Mouse (Mus musculus) G1E (cell line): ENCODE results near the gene Kcnk5. TPM values are rescaled to one million over a fixed set of nuclear protein-coding genes. Genes with fewer than 3 reads are reported as not detected.

Experiments
- ATAC-seq: 2 replicates; pipeline ENCODE4 v1.8.0; 2016; ENCODE audit warnings: mild to moderate bottlenecking; ENCODE audit not compliant: insufficient number of reproducible peaks, poor library complexity, low FRiP score, severe bottlenecking; ENCODE audit errors: extremely low read depth
- DNase-seq: peaks from one replicate; pipeline ENCODE4 v3.0.0; 2012; ENCODE audit warnings: low spot score
- H3K27me3 ChIP-seq: 2 replicates; pipeline ENCODE4 v1.6.1; 2012; ENCODE audit warnings: mild to moderate bottlenecking, low read length, inconsistent platforms; ENCODE audit not compliant: insufficient read depth
- H3K36me3 ChIP-seq: replicated peaks from 2 replicates; pipeline ENCODE3; 2012; ENCODE audit warnings: mild to moderate bottlenecking, inconsistent platforms
- H3K4me1 ChIP-seq: 2 replicates; pipeline ENCODE4 v1.6.1; 2012; ENCODE audit warnings: low read depth, low read length, inconsistent platforms, mixed read lengths; ENCODE audit not compliant: insufficient read depth
- H3K4me3 ChIP-seq: 2 replicates; pipeline ENCODE4 v1.5.1; 2012; ENCODE audit warnings: low read depth, mild to moderate bottlenecking, inconsistent platforms, low read length, moderate library complexity, mixed read lengths
- H3K9me3 ChIP-seq: replicated peaks from 2 replicates; pipeline ENCODE4 v1.6.1; 2012; ENCODE audit warnings: inconsistent platforms
- CTCF ChIP-seq: IDR thresholded peaks from 2 replicates; pipeline ENCODE4 v1.5.1; 2012; ENCODE audit warnings: low read depth, low read length, inconsistent platforms, mixed read lengths
- GATA1 ChIP-seq: IDR thresholded peaks from 2 replicates; pipeline ENCODE4 v1.6.1; 2012; ENCODE audit warnings: borderline replicate concordance, low read length, inconsistent platforms, mixed read lengths
- GATA2 ChIP-seq: IDR thresholded peaks from 2 replicates; pipeline ENCODE4 v1.6.1; 2012; ENCODE audit warnings: low read depth, low read length, inconsistent platforms, borderline replicate concordance
- POLR2AphosphoS5 ChIP-seq: IDR thresholded peaks from 2 replicates; pipeline ENCODE4 v1.6.1; 2012; ENCODE audit warnings: low read depth, low read length, inconsistent platforms; ENCODE audit not compliant: insufficient replicate concordance
- TAL1 ChIP-seq: conservative IDR thresholded peaks from 2 replicates; pipeline ENCODE4 v1.6.1; 2012; ENCODE audit warnings: low read depth, low read length, inconsistent platforms, mixed read lengths
- polyA plus RNA-seq: library from polyadenylated mRNA; stranded (reverse); fragments of >175 nt; gene quantifications from 2 replicates; pipeline ENCODE4 v1.2.3, GENCODE M21; 2012
- total RNA-seq, 2 experiments: library from RNA; stranded (forward) in 1 of 2; stranded (reverse) in 1 of 2; fragments of 200-1000 nt in 1 of 2; fragments of >200 nt in 1 of 2; fragmentation: Nextera tagmentation in 1 of 2; gene quantifications; 2 replicates each; pipeline ENCODE4 v1.2.3; 2014 to 2017

Gene Kcnk5
- total and polyA plus RNA-seq, 3 experiments = 5.0 to 12.5 (median 7.5) TPM

DNA sequence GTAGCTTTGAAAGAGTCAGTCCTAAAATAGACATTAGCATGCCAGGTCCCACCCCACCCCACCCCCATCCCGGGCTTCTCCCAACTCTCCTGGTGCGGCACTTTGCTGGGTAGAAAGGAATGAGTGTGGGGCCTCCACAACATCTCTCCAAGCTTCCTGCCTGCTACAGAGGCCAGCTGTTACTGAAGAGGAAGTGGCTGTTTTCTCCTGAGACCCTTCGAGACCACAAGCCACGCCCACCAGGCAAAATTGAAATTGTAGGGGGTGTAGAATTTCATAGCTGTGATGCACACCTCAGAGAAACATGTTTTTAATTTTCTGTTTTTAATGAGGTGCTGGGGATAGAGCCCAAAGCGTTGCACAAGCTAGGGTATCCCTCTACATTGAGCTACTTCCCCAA, 60.7 kb downstream of the Kcnk5 start:
- no peaks in the 10 kb centered on the region for H3K9me3 ChIP-seq
- H3K27me3 ChIP-seq = peaks cover 14% of the 10 kb centered on the region; the same call in 1 of the 2 replicates
- H3K4me1 ChIP-seq = peaks cover 21% of the 10 kb centered on the region
- TF ChIP-seq GATA2 (no peak), GATA1 (no peak), CTCF (no peak), TAL1 (no peak), POLR2AphosphoS5 (no peak)
- no peaks in the 10 kb centered on the region for H3K36me3 ChIP-seq
- H3K4me3 ChIP-seq = peak overlapping the region; percentile 0; the same call in 1 of the 2 replicates
- DNase-seq (peak; percentile 47), ATAC-seq (no peak)

DNA sequence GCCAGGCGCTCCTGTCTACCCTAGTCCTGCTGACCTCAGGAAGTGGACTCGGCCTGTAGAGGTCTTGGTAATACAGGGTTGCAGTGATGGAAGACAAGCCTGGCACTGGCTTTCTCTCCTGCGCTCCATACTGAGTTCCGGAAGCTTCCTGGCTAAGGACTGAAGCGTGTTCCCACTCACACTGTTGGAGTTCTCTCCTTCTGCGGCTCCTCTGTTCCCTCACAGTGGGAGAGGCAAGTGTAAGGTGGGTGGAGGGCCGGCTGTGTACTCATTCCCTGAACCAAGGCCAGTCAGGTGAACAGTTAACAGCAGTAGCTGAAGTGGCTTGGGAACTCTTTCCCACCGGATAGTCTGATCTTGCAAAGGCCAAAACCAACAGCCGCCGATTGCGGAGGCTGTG, 61.6 kb downstream of the Kcnk5 start:
- H3K9me3 ChIP-seq = no peaks in the 10 kb centered on the region
- H3K4me1 ChIP-seq = peaks cover 21% of the 10 kb centered on the region
- H3K4me3 ChIP-seq = no peak overlapping the region
- H3K27me3 ChIP-seq = peaks cover 22% of the 10 kb centered on the region
- no peak for TF ChIP-seq POLR2AphosphoS5
- TF ChIP-seq CTCF = no peak
- no peak for TF ChIP-seq TAL1
- TF ChIP-seq GATA2 = no peak
- no peak for TF ChIP-seq GATA1
- H3K36me3 ChIP-seq = no peaks in the 10 kb centered on the region
- ATAC-seq = no peak
- no peak for DNase-seq

- ATAC-seq (no peak), DNase-seq (no peak)
- Histone ChIP-seq H3K4me1 (peaks cover 24% of the 10 kb centered on the region), H3K36me3 (no peaks in the 10 kb centered on the region), H3K27me3 (peaks cover 26% of the 10 kb centered on the region), H3K4me3 (no peak overlapping the region), H3K9me3 (no peaks in the 10 kb centered on the region)
- TF ChIP-seq GATA2 (no peak), CTCF (no peak), TAL1 (no peak)
These were observed 65.4 kb downstream of the Kcnk5 start for GRCm38 (mm10) chr14:20116149-20116605.

DNA sequence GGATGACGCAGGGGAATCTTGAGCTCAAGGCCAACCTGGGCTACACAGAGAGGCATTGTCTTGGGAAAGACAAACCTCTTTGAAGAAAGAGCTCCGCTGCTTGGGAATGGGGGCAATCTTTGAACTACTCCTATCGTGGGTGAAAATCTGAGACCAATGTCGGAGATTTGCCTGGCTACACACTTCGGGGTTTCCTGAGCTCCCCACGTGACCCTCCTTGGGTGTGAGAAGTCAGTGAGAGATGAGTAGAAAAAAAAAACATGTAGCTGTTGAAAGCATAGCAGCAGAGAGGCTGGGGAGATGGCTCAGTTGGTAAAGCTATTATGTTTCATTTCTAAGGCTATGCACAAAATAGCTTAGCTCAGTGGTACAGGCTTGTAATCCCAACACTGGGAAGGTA, 66.7 kb downstream of the Kcnk5 start:
- Histone ChIP-seq H3K4me3 (no peak overlapping the region), H3K9me3 (no peaks in the 10 kb centered on the region), H3K36me3 (no peaks in the 10 kb centered on the region), H3K4me1 (peaks cover 12% of the 10 kb centered on the region), H3K27me3 (peaks cover 26% of the 10 kb centered on the region)
- no peak for ATAC-seq
- TF ChIP-seq GATA1 (no peak), TAL1 (no peak), CTCF (no peak), GATA2 (no peak), POLR2AphosphoS5 (no peak)
- DNase-seq = no peak

DNA sequence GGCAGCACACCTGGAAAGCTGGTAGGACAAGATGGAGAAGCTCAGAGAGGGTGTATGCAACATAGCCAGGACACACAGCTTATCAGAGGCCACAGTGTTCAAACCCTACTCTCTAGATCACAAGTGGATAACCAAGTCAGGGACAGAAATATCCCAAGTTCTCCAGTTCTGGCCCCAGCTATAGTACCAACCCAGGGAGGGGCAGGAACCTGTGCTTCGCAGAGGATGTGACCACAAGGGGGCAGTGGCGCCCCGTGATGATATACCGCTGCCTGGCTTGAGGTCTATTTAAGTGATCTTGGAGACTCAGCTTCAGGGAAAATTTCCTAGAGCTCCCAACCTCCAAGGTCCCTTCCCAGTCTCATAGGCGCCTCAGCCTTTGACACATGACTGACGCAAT, 67.6 kb downstream of the Kcnk5 start:
- DNase-seq = peak; percentile 36
- Histone ChIP-seq H3K27me3 (peaks cover 26% of the 10 kb centered on the region), H3K9me3 (no peaks in the 10 kb centered on the region), H3K4me1 (peaks cover 10% of the 10 kb centered on the region), H3K36me3 (no peaks in the 10 kb centered on the region), H3K4me3 (no peak overlapping the region)
- TF ChIP-seq CTCF (peak; percentile 74), TAL1 (no peak)
- ATAC-seq = no peak

DNA sequence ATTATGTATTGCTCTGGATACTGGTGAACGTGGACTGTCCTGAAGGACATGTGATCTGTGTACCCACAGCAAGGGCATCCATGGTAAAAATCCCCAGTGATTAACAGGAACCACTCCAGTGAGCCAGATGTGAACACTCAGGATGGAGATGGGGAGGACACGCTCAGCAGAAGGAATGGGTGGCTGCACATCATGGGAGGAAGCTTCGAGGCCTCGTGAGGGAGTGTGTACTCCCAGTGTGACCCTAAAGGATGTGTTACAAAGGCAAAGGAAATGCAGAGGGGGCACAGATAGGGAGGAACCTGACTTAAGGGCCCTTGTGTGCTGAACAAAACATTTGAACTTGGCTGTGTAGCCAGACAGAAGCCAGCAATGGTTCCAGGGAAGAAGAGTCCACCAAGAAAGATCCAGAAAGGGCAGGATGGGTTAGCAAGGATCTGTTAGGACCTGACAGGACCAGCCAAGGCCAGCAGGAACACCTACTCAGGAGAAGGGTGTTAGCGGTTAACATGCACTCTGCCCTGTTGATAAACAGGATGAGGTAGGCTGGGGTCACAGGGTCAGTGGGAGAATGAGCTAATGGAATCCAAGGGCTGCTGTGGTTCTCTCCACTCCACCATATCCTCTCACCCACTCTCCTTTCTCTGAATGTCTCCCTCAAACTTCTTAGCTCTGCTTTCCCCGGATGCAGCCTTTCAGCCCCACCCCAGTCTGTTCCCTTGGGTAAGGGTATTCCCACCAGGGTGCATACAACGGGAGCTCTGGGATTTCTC, 68.2 kb downstream of the Kcnk5 start:
- H3K27me3 ChIP-seq = peaks cover 24% of the 10 kb centered on the region
- no peak overlapping the region for H3K4me3 ChIP-seq
- TF ChIP-seq POLR2AphosphoS5 = no peak
- no peak for TF ChIP-seq GATA1
- TF ChIP-seq GATA2 = no peak
- no peak for TF ChIP-seq CTCF
- no peak for TF ChIP-seq TAL1
- H3K4me1 ChIP-seq = peaks cover 10% of the 10 kb centered on the region
- H3K36me3 ChIP-seq = no peaks in the 10 kb centered on the region
- H3K9me3 ChIP-seq = no peaks in the 10 kb centered on the region
- ATAC-seq = no peak
- DNase-seq = no peak
